Mouse (Mus musculus): Measurements from ENCODE around the gene Gm45808.
A peak's percentile ranks its signal among the peaks of the same experiment; 100 is the strongest.
"Not testable (repeated sequence)": the region's sequence is repeated elsewhere in the genome, so short reads cannot be mapped to it uniquely, and the experiment has no call there.

Gm45808 gene

GRCm38 (mm10) chr7:45509181-45509882 lies 22.7 kb upstream of the Gm45808 start:
- DNase-seq (ENCODE audit: low spot score), result no peak

GRCm38 (mm10) chr7:45508561-45508960 lies 21.9 kb upstream of the Gm45808 start:
- no peak for DNase-seq (ENCODE audit: low spot score)

GRCm38 (mm10) chr7:45507583-45507982 lies 21.0 kb upstream of the Gm45808 start:
- DNase-seq (ENCODE audit: low spot score), result no peak

GRCm38 (mm10) chr7:45498427-45498826 lies 11.8 kb upstream of the Gm45808 start:
- DNase-seq (ENCODE audit: low spot score), result no peak

- no peak for DNase-seq (ENCODE audit: low spot score)
Observed at GRCm38 (mm10) chr7:45494548-45494947, 7.9 kb upstream of the Gm45808 start.

GRCm38 (mm10) chr7:45492951-45493350 lies 6.3 kb upstream of the Gm45808 start:
- DNase-seq (ENCODE audit: low spot score), result no peak

- no peak for DNase-seq (ENCODE audit: low spot score)
Observed at GRCm38 (mm10) chr7:45492225-45492844, 5.7 kb upstream of the Gm45808 start.

- DNase-seq (ENCODE audit: low spot score), result no peak
Observed at GRCm38 (mm10) chr7:45491264-45491663, 4.7 kb upstream of the Gm45808 start.

GRCm38 (mm10) chr7:45490822-45491221 lies 4.2 kb upstream of the Gm45808 start:
- DNase-seq (ENCODE audit: low spot score), result peak; percentile 44

GRCm38 (mm10) chr7:45489578-45489977 lies 3.0 kb upstream of the Gm45808 start:
- no peak for DNase-seq (ENCODE audit: low spot score)

- peak; percentile 82 for DNase-seq (ENCODE audit: low spot score)
Observed at GRCm38 (mm10) chr7:45488293-45489204, 1.9 kb upstream of the Gm45808 start, which contains the start of gene Dhdh. Gene Dhdh (minus strand): TSS chr7:45488805.

GRCm38 (mm10) chr7:45487861-45488292 lies 1.3 kb upstream of the Gm45808 start:
- peak; percentile 32 for DNase-seq (ENCODE audit: low spot score)

- no peak for DNase-seq (ENCODE audit: low spot score)
Observed at GRCm38 (mm10) chr7:45486158-45486557, 453 bp downstream of the Gm45808 start.

GRCm38 (mm10) chr7:45484985-45485384 lies 1.6 kb downstream of the Gm45808 start:
- not testable (repeated sequence) for DNase-seq (ENCODE audit: low spot score)

- DNase-seq (ENCODE audit: low spot score), result no peak
Observed at GRCm38 (mm10) chr7:45482166-45482565, 4.4 kb downstream of the Gm45808 start.

GRCm38 (mm10) chr7:45481374-45481927 lies 5.2 kb downstream of the Gm45808 start, which contains the start of gene Tulp2:
Gene Tulp2 (plus strand): TSS chr7:45481877.
- peak; percentile 80 for DNase-seq (ENCODE audit: low spot score)

- DNase-seq (ENCODE audit: low spot score), result not testable (repeated sequence)
Observed at GRCm38 (mm10) chr7:45480310-45480709, 6.3 kb downstream of the Gm45808 start.

- no peak for DNase-seq (ENCODE audit: low spot score)
Observed at GRCm38 (mm10) chr7:45478774-45479173, 7.8 kb downstream of the Gm45808 start.

- DNase-seq (ENCODE audit: low spot score), result peak; percentile 80
Observed at GRCm38 (mm10) chr7:45477003-45477402, 9.6 kb downstream of the Gm45808 start.

GRCm38 (mm10) chr7:45476453-45476852 lies 10.2 kb downstream of the Gm45808 start:
- DNase-seq (ENCODE audit: low spot score), result no peak

- DNase-seq (ENCODE audit: low spot score), result peak; percentile 27
Observed at GRCm38 (mm10) chr7:45475291-45475969, 11.2 kb downstream of the Gm45808 start.

All from embryo, embryonic 10 days (tissue).